Mouse (Mus musculus): ENCODE results near the gene Ago3. TPM values are rescaled to one million over a fixed set of nuclear protein-coding genes. Genes with fewer than 3 reads are reported as not detected.

Gene Ago3
- total RNA-seq, 1 experiment = 17.8 TPM

GRCm38 (mm10) chr4:126436268-126436667, 6.9 kb upstream of the Ago3 start:
- Histone ChIP-seq H3K4me3 (ENCODE audit: insufficient read depth in 1 of 2, low read depth in 1 of 2, low read length in 2 of 2, poor library complexity in 1 of 2, severe bottlenecking in 1 of 2) (no peak overlapping the region), H3K36me3 (ENCODE audit: control insufficient read depth, insufficient read depth, low read length, poor library complexity, severe bottlenecking) (peaks cover 33% of the 10 kb centered on the region), H3K9ac (ENCODE audit: insufficient read depth, low read depth, low read length, poor library complexity, severe bottlenecking) (no peak overlapping the region), H3K27ac (ENCODE audit: insufficient read depth, low read depth, low read length, poor library complexity, severe bottlenecking) (no peak overlapping the region), H3K9me3 (ENCODE audit: control insufficient read depth, insufficient read depth, low read depth, low read length) (no peaks in the 10 kb centered on the region), H3K4me1 (ENCODE audit: control insufficient read depth in 2 of 2, insufficient read depth in 2 of 2, low read length in 2 of 2, poor library complexity in 1 of 2) (peaks cover 3 to 4% of the 10 kb centered on the region in 2 experiments; a peak in 1 of 4 replicates)
- no peak for DNase-seq (ENCODE audit: low read depth, low spot score)
- TF ChIP-seq ZC3H11A (IDR thresholded peaks at IDR 0.05; ENCODE audit: borderline replicate concordance, low read depth, low read length) (no peak), HCFC1 (IDR thresholded peaks at IDR 0.05; ENCODE audit: borderline replicate concordance, insufficient read depth, low read length) (no peak), CHD2 (IDR thresholded peaks at IDR 0.05; ENCODE audit: low read depth, low read length) (no peak), ZNF384 (IDR thresholded peaks at IDR 0.05; ENCODE audit: low read depth, low read length) (no peak), MAFK (IDR thresholded peaks at IDR 0.05; ENCODE audit: insufficient read depth, low read depth, low read length) (no peak)
- in situ Hi-C loops (cut with MboI; ENCODE audit: low sequenced_read_pairs in 2 of 2, unreplicated experiment in 2 of 2) = no loop called here

- in situ Hi-C loops (cut with MboI; ENCODE audit: low sequenced_read_pairs in 2 of 2, unreplicated experiment in 2 of 2) = no loop called here
- DNase-seq (ENCODE audit: low read depth, low spot score) = no peak
- Histone ChIP-seq H3K27ac (ENCODE audit: insufficient read depth, low read depth, low read length, poor library complexity, severe bottlenecking) (no peak overlapping the region), H3K36me3 (ENCODE audit: control insufficient read depth, insufficient read depth, low read length, poor library complexity, severe bottlenecking) (peaks cover 19% of the 10 kb centered on the region), H3K9me3 (ENCODE audit: control insufficient read depth, insufficient read depth, low read depth, low read length) (no peaks in the 10 kb centered on the region), H3K4me1 (ENCODE audit: control insufficient read depth in 2 of 2, insufficient read depth in 2 of 2, low read length in 2 of 2, poor library complexity in 1 of 2) (peaks cover 4% of the 10 kb centered on the region in 2 experiments; a peak in 2 of 4 replicates), H3K4me3 (ENCODE audit: insufficient read depth in 1 of 2, low read depth in 1 of 2, low read length in 2 of 2, poor library complexity in 1 of 2, severe bottlenecking in 1 of 2) (no peak overlapping the region), H3K9ac (ENCODE audit: insufficient read depth, low read depth, low read length, poor library complexity, severe bottlenecking) (no peak overlapping the region)
- TF ChIP-seq ZNF384 (IDR thresholded peaks at IDR 0.05; ENCODE audit: low read depth, low read length) (no peak), HCFC1 (IDR thresholded peaks at IDR 0.05; ENCODE audit: borderline replicate concordance, insufficient read depth, low read length) (no peak), CHD2 (IDR thresholded peaks at IDR 0.05; ENCODE audit: low read depth, low read length) (no peak), ZC3H11A (IDR thresholded peaks at IDR 0.05; ENCODE audit: borderline replicate concordance, low read depth, low read length) (no peak), MAFK (IDR thresholded peaks at IDR 0.05; ENCODE audit: insufficient read depth, low read depth, low read length) (no peak)
These were observed 4.7 kb upstream of the Ago3 start for GRCm38 (mm10) chr4:126434094-126434493.

GRCm38 (mm10) chr4:126433175-126433574, 3.8 kb upstream of the Ago3 start:
- no peak overlapping the region for H3K27ac ChIP-seq (ENCODE audit: insufficient read depth, low read depth, low read length, poor library complexity, severe bottlenecking)
- TF ChIP-seq ZNF384 (IDR thresholded peaks at IDR 0.05; ENCODE audit: low read depth, low read length) (no peak), CHD2 (IDR thresholded peaks at IDR 0.05; ENCODE audit: low read depth, low read length) (no peak)
- no peak for DNase-seq (ENCODE audit: low read depth, low spot score)
- H3K36me3 ChIP-seq (ENCODE audit: control insufficient read depth, insufficient read depth, low read length, poor library complexity, severe bottlenecking) = peaks cover 13% of the 10 kb centered on the region
- H3K9me3 ChIP-seq (ENCODE audit: control insufficient read depth, insufficient read depth, low read depth, low read length) = no peaks in the 10 kb centered on the region
- peaks cover 4% of the 10 kb centered on the region in 2 experiments; a peak in 2 of 4 replicates for H3K4me1 ChIP-seq (ENCODE audit: control insufficient read depth in 2 of 2, insufficient read depth in 2 of 2, low read length in 2 of 2, poor library complexity in 1 of 2)
- H3K4me3 ChIP-seq (ENCODE audit: insufficient read depth in 1 of 2, low read depth in 1 of 2, low read length in 2 of 2, poor library complexity in 1 of 2, severe bottlenecking in 1 of 2) = no peak overlapping the region
- H3K9ac ChIP-seq (ENCODE audit: insufficient read depth, low read depth, low read length, poor library complexity, severe bottlenecking) = no peak overlapping the region
- in situ Hi-C loops (cut with MboI; ENCODE audit: low sequenced_read_pairs in 2 of 2, unreplicated experiment in 2 of 2) = no loop called here

- in situ Hi-C loops (cut with MboI; ENCODE audit: low sequenced_read_pairs in 2 of 2, unreplicated experiment in 2 of 2) = no loop called here
- TF ChIP-seq ZNF384 (IDR thresholded peaks at IDR 0.05; ENCODE audit: low read depth, low read length) = no peak
- no peak for TF ChIP-seq CHD2 (IDR thresholded peaks at IDR 0.05; ENCODE audit: low read depth, low read length)
- no peak for TF ChIP-seq MAFK (IDR thresholded peaks at IDR 0.05; ENCODE audit: insufficient read depth, low read depth, low read length)
- TF ChIP-seq HCFC1 (IDR thresholded peaks at IDR 0.05; ENCODE audit: borderline replicate concordance, insufficient read depth, low read length) = no peak
- TF ChIP-seq ZC3H11A (IDR thresholded peaks at IDR 0.05; ENCODE audit: borderline replicate concordance, low read depth, low read length) = no peak
- Histone ChIP-seq H3K27ac (ENCODE audit: insufficient read depth, low read depth, low read length, poor library complexity, severe bottlenecking) (no peak overlapping the region), H3K4me3 (ENCODE audit: insufficient read depth in 1 of 2, low read depth in 1 of 2, low read length in 2 of 2, poor library complexity in 1 of 2, severe bottlenecking in 1 of 2) (no peak overlapping the region), H3K9ac (ENCODE audit: insufficient read depth, low read depth, low read length, poor library complexity, severe bottlenecking) (no peak overlapping the region), H3K4me1 (ENCODE audit: control insufficient read depth in 2 of 2, insufficient read depth in 2 of 2, low read length in 2 of 2, poor library complexity in 1 of 2) (peaks cover 2 to 4% of the 10 kb centered on the region in 2 experiments; a peak in 2 of 4 replicates), H3K9me3 (ENCODE audit: control insufficient read depth, insufficient read depth, low read depth, low read length) (no peaks in the 10 kb centered on the region), H3K36me3 (ENCODE audit: control insufficient read depth, insufficient read depth, low read length, poor library complexity, severe bottlenecking) (peaks cover 5% of the 10 kb centered on the region; the same call in 1 of the 2 replicates)
- DNase-seq (ENCODE audit: low read depth, low spot score) = no peak
These were observed 2.4 kb upstream of the Ago3 start for GRCm38 (mm10) chr4:126431746-126432145.
